ENCODE assay signal across 12 mouse cellular contexts in the genomic region with DNA sequence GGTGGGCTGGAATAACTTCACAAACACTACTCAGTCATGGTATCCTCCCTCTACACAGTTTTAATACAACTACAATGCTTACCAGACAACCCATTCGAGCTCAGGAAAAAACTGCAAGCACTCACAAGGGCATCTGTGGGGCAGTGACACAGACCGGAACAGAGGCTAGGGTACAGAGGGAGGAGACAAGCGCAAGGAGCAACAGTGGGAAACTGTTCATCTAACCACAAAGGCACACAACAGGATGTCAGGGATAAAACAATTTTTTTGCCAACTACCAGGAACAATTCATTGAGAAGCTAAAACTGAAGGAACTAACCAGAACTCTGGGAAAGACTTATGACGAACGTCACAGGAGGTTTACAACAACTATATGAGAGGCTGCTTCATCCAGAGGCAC. TPM values are rescaled to one million over a fixed set of nuclear protein-coding genes. Genes with fewer than 3 reads are reported as not detected.
DNase-seq lines count a peak whose midpoint lies in the region; ATAC-seq and TF ChIP-seq lines count a peak whose summit lies in the region.
"Had no signal": no experiment of that assay in that cellular context is flagged by ENCODE, and none has a peak within 500 bp of the region (broad histone marks: within the 10 kb centered on the region; RNA-seq: fewer than 3 reads in every experiment).

No protein-coding gene starts in this region.

- no peaks in the 10 kb centered on the region for H3K27me3 ChIP-seq in midbrain, embryonic 11.5 days (ENCODE audit: control insufficient read depth, insufficient read depth, low read length)

- intact Hi-C loops in gastrocnemius, adult 2 months (cut with DNase I), result no loop called here

- no peaks in the 10 kb centered on the region for H3K36me3 ChIP-seq in midbrain, embryonic 11.5 days (ENCODE audit: control insufficient read depth, insufficient read depth, low read length)

- ATAC-seq in hematopoietic stem cell, adult 5-6 weeks (replicated peaks in 1 of 2; ENCODE audit: insufficient read depth in 1 of 2, low FRiP score in 2 of 2, low TSS enrichment in 1 of 2, low read depth in 1 of 2, poor library complexity in 2 of 2, severe bottlenecking in 2 of 2), result peak; percentile 76
- no peak for ATAC-seq in midbrain, embryonic 11.5 days (ENCODE audit: low FRiP score)
- ATAC-seq: CD4-positive, CD25-positive, alpha-beta regulatory T cell, adult 4 months had no signal

- no peak overlapping the region for H3K4me2 ChIP-seq in midbrain, embryonic 11.5 days
- H3K4me2 ChIP-seq: lung, embryonic 14.5 days had no signal

- 0 out of 2 replicates have a peak overlapping the region, but pooled peaks have one; percentile 13 for H3K4me3 ChIP-seq in gastrocnemius, adult 2 months
- H3K4me3 ChIP-seq in layer of hippocampus, adult 2 months, result peak overlapping the region; percentile 49
- no peak overlapping the region for H3K4me3 ChIP-seq in midbrain, embryonic 11.5 days (ENCODE audit: low read depth, low read length)

- DNase-seq in gastrocnemius, adult 2 months, result no peak
- no peak for DNase-seq in gastrocnemius, postnatal 10 days
- no peak for DNase-seq in layer of hippocampus, adult 2 months (ENCODE audit: low spot score in 2 of 2)
- no peak for DNase-seq in layer of hippocampus, postnatal 10 days (ENCODE audit: low spot score in 2 of 2)
- peak; percentile 72 for DNase-seq in lung, postnatal 25 days (ENCODE audit: low spot score)
- DNase-seq in midbrain, embryonic 11.5 days (ENCODE audit: low spot score, missing footprints), result no peak
- DNase-seq in spleen, postnatal 10 days (ENCODE audit: low spot score in 2 of 2), result no peak
- DNase-seq: cerebellum, postnatal 10 days; lung, embryonic 14.5 days had no signal

- no peaks in the 10 kb centered on the region for H3K9me3 ChIP-seq in midbrain, embryonic 11.5 days (ENCODE audit: control insufficient read depth, low read length)

- WGBS in midbrain, embryonic 11.5 days, result 84% methylated on average over 5 of the region's 5 CpGs

- peak overlapping the region; percentile 56 for H3K27ac ChIP-seq in gastrocnemius, adult 2 months
- peak overlapping the region; percentile 95 for H3K27ac ChIP-seq in layer of hippocampus, adult 2 months
- no peak overlapping the region for H3K27ac ChIP-seq in midbrain, embryonic 11.5 days (ENCODE audit: low read depth, low read length)

- H3K4me1 ChIP-seq in midbrain, embryonic 11.5 days (ENCODE audit: control insufficient read depth, insufficient read depth, low read length), result no peaks in the 10 kb centered on the region

- H3K9ac ChIP-seq in midbrain, embryonic 11.5 days (ENCODE audit: low read length), result no peak overlapping the region
- H3K9ac ChIP-seq: lung, embryonic 14.5 days had no signal

- no peak for TF ChIP-seq CTCF in gastrocnemius, adult 2 months (IDR thresholded peaks at IDR 0.05)
- TF ChIP-seq CTCF in layer of hippocampus, adult 2 months (conservative IDR thresholded peaks at IDR 0.05), result no peak

RNA-seq across cellular contexts. Expression of a gene that starts 22.7 kb away (rescaled TPM):
- total RNA-seq in gastrocnemius, adult 2 months (2021), result 1 to 10 TPM; 4.9 to 6.3 TPM
- total RNA-seq in gastrocnemius, postnatal 10 days (2021), result 1 to 10 TPM; 8.3 to 8.5 TPM
- total RNA-seq in layer of hippocampus, adult 2 months (2021), result 10 to 100 TPM; 51.4 to 57.1 TPM
- total RNA-seq in layer of hippocampus, postnatal 10 days (2021), result 10 to 100 TPM; 27.8 to 29.2 TPM
- total RNA-seq in hematopoietic stem cell, adult 5-6 weeks (2017), result 14.3 and 15.0 TPM in 2 replicates
- polyA plus RNA-seq in midbrain, embryonic 11.5 days (2014; fragmentation: Nextera tagmentation; extraction: Ambion mirVana), result 14.2 and 14.3 TPM in 2 replicates

RNA-seq across cellular contexts. Expression of a gene that starts 38.1 kb away (rescaled TPM):
- 1,000 to 10,000 TPM; 2,377 to 3,782 TPM for total RNA-seq in gastrocnemius, adult 2 months (2021)
- 1,000 to 10,000 TPM; 1,648 to 1,795 TPM for total RNA-seq in gastrocnemius, postnatal 10 days (2021)
- total RNA-seq in layer of hippocampus, adult 2 months (2021), result not detected
- under 1 TPM in 1 of 2 experiments, not detected in 1; 0.39 TPM for total RNA-seq in layer of hippocampus, postnatal 10 days (2021)
- not detected in 2 replicates for total RNA-seq in hematopoietic stem cell, adult 5-6 weeks (2017)
- 0.26 TPM in 1 of 2 replicates, not detected in the other for polyA plus RNA-seq in midbrain, embryonic 11.5 days (2014; fragmentation: Nextera tagmentation; extraction: Ambion mirVana)
- total RNA-seq: neutrophil, adult 5-6 weeks had no signal
- polyA plus RNA-seq: CD4-positive, CD25-positive, alpha-beta regulatory T cell, adult 4 months had no signal

RNA-seq across cellular contexts. Expression of a gene that starts 49.9 kb away (rescaled TPM):
- total RNA-seq in gastrocnemius, adult 2 months (2021), result 100 to 1,000 TPM; 142 to 187 TPM
- 100 to 1,000 TPM; 238 to 251 TPM for total RNA-seq in gastrocnemius, postnatal 10 days (2021)
- total RNA-seq in layer of hippocampus, adult 2 months (2021), result under 1 TPM; 0.15 to 0.23 TPM
- total RNA-seq in layer of hippocampus, postnatal 10 days (2021), result under 1 TPM; 0.21 to 0.29 TPM
- 0.06 TPM in 1 of 2 replicates, not detected in the other for total RNA-seq in hematopoietic stem cell, adult 5-6 weeks (2017)
- 0.14 and 0.22 TPM in 2 replicates for polyA plus RNA-seq in midbrain, embryonic 11.5 days (2014; fragmentation: Nextera tagmentation; extraction: Ambion mirVana)
- total RNA-seq: neutrophil, adult 5-6 weeks had no signal
- polyA plus RNA-seq: CD4-positive, CD25-positive, alpha-beta regulatory T cell, adult 4 months had no signal

RNA-seq across cellular contexts. Expression of a gene that starts 55.9 kb away (rescaled TPM):
- total RNA-seq in gastrocnemius, adult 2 months (2021), result 10 to 100 TPM; 73.8 to 76.3 TPM
- 10 to 100 TPM; 60.5 to 72.0 TPM for total RNA-seq in gastrocnemius, postnatal 10 days (2021)
- 100 to 1,000 TPM; 104 to 108 TPM for total RNA-seq in layer of hippocampus, adult 2 months (2021)
- 100 to 1,000 TPM; 108 to 109 TPM for total RNA-seq in layer of hippocampus, postnatal 10 days (2021)
- total RNA-seq in hematopoietic stem cell, adult 5-6 weeks (2017), result 100 and 107 TPM in 2 replicates
- 74.3 and 74.7 TPM in 2 replicates for polyA plus RNA-seq in midbrain, embryonic 11.5 days (2014; fragmentation: Nextera tagmentation; extraction: Ambion mirVana)

Comparison
In these comparisons a context has a peak if more than half of its experiments do, and no peak if none do; other contexts are left out.
1. RNA of a gene that starts 38.1 kb away (total RNA-seq): 2,377 to 3,782 TPM in gastrocnemius, adult 2 months and 1,648 to 1,795 TPM in gastrocnemius, postnatal 10 days; 0.39 TPM in layer of hippocampus, postnatal 10 days, not detected in layer of hippocampus, adult 2 months and not detected in hematopoietic stem cell, adult 5-6 weeks; every median in the first group is over 1,000 times any median in the second.
2. RNA of a gene that starts 49.9 kb away (total RNA-seq): 238 to 251 TPM in gastrocnemius, postnatal 10 days and 142 to 187 TPM in gastrocnemius, adult 2 months; 0.21 to 0.29 TPM in layer of hippocampus, postnatal 10 days, 0.15 to 0.23 TPM in layer of hippocampus, adult 2 months and 0.06 TPM in hematopoietic stem cell, adult 5-6 weeks; every median in the first group is over 100 times any median in the second.